ENCODE assay signal across 13 mouse cellular contexts in genomic region chr7:43712917-43713316, GRCm38 (mm10). TPM values are rescaled to one million over a fixed set of nuclear protein-coding genes. Genes with fewer than 3 reads are reported as not detected.
DNase-seq lines count a peak whose midpoint lies in the region; ATAC-seq and TF ChIP-seq lines count a peak whose summit lies in the region.
"Had no signal": no experiment of that assay in that cellular context is flagged by ENCODE, and none has a peak within 500 bp of the region (broad histone marks: within the 10 kb centered on the region; RNA-seq: fewer than 3 reads in every experiment).

No protein-coding gene starts in this region.

- peaks cover 16% of the 10 kb centered on the region for H3K27me3 ChIP-seq in heart, embryonic 12.5 days (replicated peaks)
- H3K27me3 ChIP-seq in midbrain, embryonic 11.5 days (ENCODE audit: control insufficient read depth, insufficient read depth, low read length): no peaks in the 10 kb centered on the region
- no peaks in the 10 kb centered on the region for H3K27me3 ChIP-seq in midbrain, embryonic 15.5 days (replicated peaks)
- H3K27me3 ChIP-seq in lung, embryonic 15.5 days: no peaks in the 10 kb centered on the region
- H3K27me3 ChIP-seq in stomach, postnatal 0 days (ENCODE audit: control insufficient read depth, insufficient read depth, low read length): no peaks in the 10 kb centered on the region

- no peak overlapping the region for H3K27ac ChIP-seq in heart, embryonic 12.5 days (ENCODE audit: poor library complexity, severe bottlenecking)
- H3K27ac ChIP-seq in midbrain, embryonic 11.5 days (ENCODE audit: low read depth, low read length): no peak overlapping the region
- no peak overlapping the region for H3K27ac ChIP-seq in midbrain, embryonic 15.5 days
- H3K27ac ChIP-seq in lung, embryonic 15.5 days: 0 out of 2 replicates have a peak overlapping the region, but pooled peaks have one; percentile 69
- H3K27ac ChIP-seq in stomach, postnatal 0 days (replicated peaks): peak overlapping the region; percentile 45
- no peak overlapping the region for H3K27ac ChIP-seq in layer of hippocampus, adult 2 months

- peak overlapping the region; percentile 51 for H3K4me2 ChIP-seq in heart, embryonic 12.5 days
- H3K4me2 ChIP-seq in midbrain, embryonic 11.5 days: peak overlapping the region; percentile 14; the same call in 1 of the 2 replicates
- H3K4me2 ChIP-seq in midbrain, embryonic 15.5 days: no peak overlapping the region
- H3K4me2 ChIP-seq in lung, embryonic 15.5 days: peak overlapping the region; percentile 44
- peak overlapping the region; percentile 25; the same call in 1 of the 2 replicates for H3K4me2 ChIP-seq in stomach, postnatal 0 days (replicated peaks; ENCODE audit: low read depth)

- no peaks in the 10 kb centered on the region for H3K36me3 ChIP-seq in heart, embryonic 12.5 days
- no peaks in the 10 kb centered on the region for H3K36me3 ChIP-seq in midbrain, embryonic 11.5 days (ENCODE audit: control insufficient read depth, insufficient read depth, low read length)
- no peaks in the 10 kb centered on the region for H3K36me3 ChIP-seq in midbrain, embryonic 15.5 days (replicated peaks)
- H3K36me3 ChIP-seq in lung, embryonic 15.5 days: no peaks in the 10 kb centered on the region
- H3K36me3 ChIP-seq in stomach, postnatal 0 days (ENCODE audit: control insufficient read depth, insufficient read depth, low read length): no peaks in the 10 kb centered on the region

- DNase-seq in heart, adult 18-20 months: no peak
- DNase-seq in midbrain, embryonic 11.5 days (ENCODE audit: low spot score, missing footprints): peak; percentile 83
- no peak for DNase-seq in stomach, postnatal 0 days (ENCODE audit: low spot score)
- no peak for DNase-seq in layer of hippocampus, adult 2 months (ENCODE audit: low spot score in 2 of 2)
- DNase-seq in layer of hippocampus, postnatal 10 days (ENCODE audit: low spot score in 2 of 2): no peak
- DNase-seq: cerebellum, adult 8-10 months; thymus, adult 2 months had no signal

- no peak overlapping the region for H3K9ac ChIP-seq in heart, embryonic 12.5 days
- no peak overlapping the region for H3K9ac ChIP-seq in midbrain, embryonic 11.5 days (ENCODE audit: low read length)
- no peak overlapping the region for H3K9ac ChIP-seq in midbrain, embryonic 15.5 days
- H3K9ac ChIP-seq in lung, embryonic 15.5 days: no peak overlapping the region
- no peak overlapping the region for H3K9ac ChIP-seq in stomach, postnatal 0 days (ENCODE audit: low read length)

- H3K9me3 ChIP-seq in heart, embryonic 12.5 days (replicated peaks): no peaks in the 10 kb centered on the region
- no peaks in the 10 kb centered on the region for H3K9me3 ChIP-seq in midbrain, embryonic 11.5 days (ENCODE audit: control insufficient read depth, low read length)
- no peaks in the 10 kb centered on the region for H3K9me3 ChIP-seq in midbrain, embryonic 15.5 days
- no peaks in the 10 kb centered on the region for H3K9me3 ChIP-seq in lung, embryonic 15.5 days
- no peaks in the 10 kb centered on the region for H3K9me3 ChIP-seq in stomach, postnatal 0 days (ENCODE audit: control insufficient read depth, low read length)

- H3K4me3 ChIP-seq in heart, embryonic 12.5 days: no peak overlapping the region; the same call in 1 of the 2 replicates
- H3K4me3 ChIP-seq in midbrain, embryonic 11.5 days (ENCODE audit: low read depth, low read length): no peak overlapping the region
- no peak overlapping the region for H3K4me3 ChIP-seq in midbrain, embryonic 15.5 days
- H3K4me3 ChIP-seq in lung, embryonic 15.5 days: no peak overlapping the region
- H3K4me3 ChIP-seq in stomach, postnatal 0 days (ENCODE audit: low read depth, low read length): peak overlapping the region; percentile 10; the same call in 1 of the 2 replicates
- no peak overlapping the region for H3K4me3 ChIP-seq in layer of hippocampus, adult 2 months

- H3K4me1 ChIP-seq in heart, embryonic 12.5 days (replicated peaks): peaks cover 12% of the 10 kb centered on the region
- H3K4me1 ChIP-seq in midbrain, embryonic 11.5 days (ENCODE audit: control insufficient read depth, insufficient read depth, low read length): peaks cover 3% of the 10 kb centered on the region; the same call in 1 of the 2 replicates
- no peaks in the 10 kb centered on the region for H3K4me1 ChIP-seq in midbrain, embryonic 15.5 days
- H3K4me1 ChIP-seq in lung, embryonic 15.5 days: peaks cover 15% of the 10 kb centered on the region
- no peaks in the 10 kb centered on the region for H3K4me1 ChIP-seq in stomach, postnatal 0 days (replicated peaks; ENCODE audit: control insufficient read depth, insufficient read depth)

- no peak for TF ChIP-seq CTCF in stomach, postnatal 0 days (IDR thresholded peaks at IDR 0.05; ENCODE audit: low read depth)
- no peak for TF ChIP-seq CTCF in layer of hippocampus, adult 2 months (conservative IDR thresholded peaks at IDR 0.05)

- 5% methylated on average over 9 of the region's 9 CpGs for WGBS in heart, embryonic 12.5 days
- 11% methylated on average over 9 of the region's 9 CpGs for WGBS in midbrain, embryonic 11.5 days
- 10% methylated on average over 9 of the region's 9 CpGs for WGBS in midbrain, embryonic 15.5 days
- 7% methylated on average over 9 of the region's 9 CpGs for WGBS in lung, embryonic 15.5 days
- WGBS in stomach, postnatal 0 days: 11% methylated on average over 9 of the region's 9 CpGs

- TF ChIP-seq EP300 in stomach, postnatal 0 days (optimal IDR thresholded peaks at IDR 0.05): no peak

- ATAC-seq in heart, embryonic 12.5 days (ENCODE audit: insufficient number of reproducible peaks, low FRiP score): 0 out of 2 replicates have a peak, but pooled peaks have one; percentile 11
- ATAC-seq in midbrain, embryonic 11.5 days (ENCODE audit: low FRiP score): peak; percentile 38; the same call in 1 of the 2 replicates
- no peak for ATAC-seq in midbrain, embryonic 15.5 days (replicated peaks)
- 0 out of 2 replicates have a peak, but pooled peaks have one; percentile 6 for ATAC-seq in lung, embryonic 15.5 days (ENCODE audit: borderline replicate concordance, extremely low read depth, low FRiP score, low TSS enrichment)
- no peak for ATAC-seq in stomach, postnatal 0 days (ENCODE audit: low FRiP score, low TSS enrichment)
- ATAC-seq: intestine, embryonic 16.5 days had no signal

RNA-seq across cellular contexts. Expression of gene Klk13, which starts 0.6 kb away (rescaled TPM):
- polyA plus RNA-seq in heart, embryonic 12.5 days (2016; fragmentation: Nextera tagmentation; extraction: Ambion mirVana): 0.13 and 0.24 TPM in 2 replicates
- not detected for total RNA-seq in heart, adult 18-20 months (2021)
- 0.29 TPM in 1 of 2 replicates, not detected in the other for polyA plus RNA-seq in midbrain, embryonic 11.5 days (2014; fragmentation: Nextera tagmentation; extraction: Ambion mirVana)
- 0.13 and 0.21 TPM in 2 replicates for polyA plus RNA-seq in midbrain, embryonic 15.5 days (2015; fragmentation: Nextera tagmentation; extraction: Ambion mirVana)
- polyA plus RNA-seq in lung, embryonic 15.5 days (2015; fragmentation: Nextera tagmentation; extraction: Ambion mirVana): 2.6 and 3.0 TPM in 2 replicates
- 84.7 and 93.8 TPM in 2 replicates for polyA plus RNA-seq in stomach, postnatal 0 days (2015; fragmentation: Nextera tagmentation; extraction: Ambion mirVana)
- total RNA-seq in layer of hippocampus, adult 2 months (2021): not detected
- not detected for total RNA-seq in layer of hippocampus, postnatal 10 days (2021)
- total RNA-seq: left cerebral cortex, postnatal 36 days had no signal

RNA-seq across cellular contexts. Expression of gene Klk14, which starts 22.7 kb away (rescaled TPM):
- not detected in 2 replicates for polyA plus RNA-seq in heart, embryonic 12.5 days (2016; fragmentation: Nextera tagmentation; extraction: Ambion mirVana)
- under 1 TPM; 0.23 to 0.47 TPM for total RNA-seq in heart, adult 18-20 months (2021)
- not detected in 2 replicates for polyA plus RNA-seq in midbrain, embryonic 11.5 days (2014; fragmentation: Nextera tagmentation; extraction: Ambion mirVana)
- not detected in 2 replicates for polyA plus RNA-seq in midbrain, embryonic 15.5 days (2015; fragmentation: Nextera tagmentation; extraction: Ambion mirVana)
- not detected in 2 replicates for polyA plus RNA-seq in lung, embryonic 15.5 days (2015; fragmentation: Nextera tagmentation; extraction: Ambion mirVana)
- 4.5 and 5.8 TPM in 2 replicates for polyA plus RNA-seq in stomach, postnatal 0 days (2015; fragmentation: Nextera tagmentation; extraction: Ambion mirVana)
- total RNA-seq in layer of hippocampus, adult 2 months (2021): not detected
- under 1 TPM in 1 of 2 experiments, not detected in 1; 0.27 TPM for total RNA-seq in layer of hippocampus, postnatal 10 days (2021)
- total RNA-seq: left cerebral cortex, postnatal 36 days had no signal

RNA-seq across cellular contexts. Expression of gene Ctu1, which starts 41.1 kb away (rescaled TPM):
- polyA plus RNA-seq in heart, embryonic 12.5 days (2016; fragmentation: Nextera tagmentation; extraction: Ambion mirVana): 7.0 TPM in 2 replicates
- 1 to 10 TPM; 2.7 to 3.1 TPM for total RNA-seq in heart, adult 18-20 months (2021)
- 9.3 and 9.9 TPM in 2 replicates for polyA plus RNA-seq in midbrain, embryonic 11.5 days (2014; fragmentation: Nextera tagmentation; extraction: Ambion mirVana)
- 27.6 and 33.8 TPM in 2 replicates for polyA plus RNA-seq in midbrain, embryonic 15.5 days (2015; fragmentation: Nextera tagmentation; extraction: Ambion mirVana)
- polyA plus RNA-seq in lung, embryonic 15.5 days (2015; fragmentation: Nextera tagmentation; extraction: Ambion mirVana): 13.9 and 14.2 TPM in 2 replicates
- 8.5 and 9.0 TPM in 2 replicates for polyA plus RNA-seq in stomach, postnatal 0 days (2015; fragmentation: Nextera tagmentation; extraction: Ambion mirVana)
- total RNA-seq in layer of hippocampus, adult 2 months (2021): 10 to 100 TPM; 10.9 to 11.1 TPM
- 10 to 100 TPM; 15.0 to 15.2 TPM for total RNA-seq in layer of hippocampus, postnatal 10 days (2021)

RNA-seq across cellular contexts. Expression of gene Siglece, which starts 53.0 kb away (rescaled TPM):
- 0.19 and 0.27 TPM in 2 replicates for polyA plus RNA-seq in heart, embryonic 12.5 days (2016; fragmentation: Nextera tagmentation; extraction: Ambion mirVana)
- total RNA-seq in heart, adult 18-20 months (2021): 1 to 10 TPM; 1.4 to 1.6 TPM
- 0.26 and 0.51 TPM in 2 replicates for polyA plus RNA-seq in midbrain, embryonic 11.5 days (2014; fragmentation: Nextera tagmentation; extraction: Ambion mirVana)
- 0.47 and 0.53 TPM in 2 replicates for polyA plus RNA-seq in midbrain, embryonic 15.5 days (2015; fragmentation: Nextera tagmentation; extraction: Ambion mirVana)
- 0.74 and 1.0 TPM in 2 replicates for polyA plus RNA-seq in lung, embryonic 15.5 days (2015; fragmentation: Nextera tagmentation; extraction: Ambion mirVana)
- polyA plus RNA-seq in stomach, postnatal 0 days (2015; fragmentation: Nextera tagmentation; extraction: Ambion mirVana): 0.87 and 1.3 TPM in 2 replicates
- total RNA-seq in layer of hippocampus, adult 2 months (2021): 1 to 10 TPM in 1 of 2 experiments, under 1 TPM in 1; 0.97 to 1.3 TPM
- total RNA-seq in layer of hippocampus, postnatal 10 days (2021): 1 to 10 TPM in 1 of 2 experiments, under 1 TPM in 1; 0.71 to 1.0 TPM

RNA-seq across cellular contexts. Expression of gene Klk12, which starts 55.8 kb away (rescaled TPM):
- not detected in 2 replicates for polyA plus RNA-seq in heart, embryonic 12.5 days (2016; fragmentation: Nextera tagmentation; extraction: Ambion mirVana)
- not detected for total RNA-seq in heart, adult 18-20 months (2021)
- not detected in 2 replicates for polyA plus RNA-seq in midbrain, embryonic 11.5 days (2014; fragmentation: Nextera tagmentation; extraction: Ambion mirVana)
- polyA plus RNA-seq in midbrain, embryonic 15.5 days (2015; fragmentation: Nextera tagmentation; extraction: Ambion mirVana): not detected in 2 replicates
- not detected in 2 replicates for polyA plus RNA-seq in lung, embryonic 15.5 days (2015; fragmentation: Nextera tagmentation; extraction: Ambion mirVana)
- 34.9 and 36.2 TPM in 2 replicates for polyA plus RNA-seq in stomach, postnatal 0 days (2015; fragmentation: Nextera tagmentation; extraction: Ambion mirVana)
- not detected for total RNA-seq in layer of hippocampus, adult 2 months (2021)
- not detected for total RNA-seq in layer of hippocampus, postnatal 10 days (2021)
- total RNA-seq: left cerebral cortex, postnatal 36 days had no signal
- polyA plus RNA-seq: frontal cortex, adult 2 months; intestine, embryonic 16.5 days had no signal

Comparison
In these comparisons a context has a peak if more than half of its experiments do, and no peak if none do; other contexts are left out.
1. ATAC-seq: peak in heart, embryonic 12.5 days (single experiment), midbrain, embryonic 11.5 days (single experiment) and lung, embryonic 15.5 days (single experiment); none in midbrain, embryonic 15.5 days (single experiment) and stomach, postnatal 0 days (single experiment).
2. H3K27ac ChIP-seq: peak in lung, embryonic 15.5 days (single experiment) and stomach, postnatal 0 days (single experiment); none in heart, embryonic 12.5 days (single experiment), midbrain, embryonic 11.5 days (single experiment), midbrain, embryonic 15.5 days (single experiment) and layer of hippocampus, adult 2 months (single experiment).
3. RNA of gene Klk13, which starts 0.6 kb away (polyA plus RNA-seq): 84.7 to 93.8 TPM in stomach, postnatal 0 days; 2.6 to 3.0 TPM in lung, embryonic 15.5 days, 0.29 TPM in midbrain, embryonic 11.5 days, 0.13 to 0.24 TPM in heart, embryonic 12.5 days and 0.13 to 0.21 TPM in midbrain, embryonic 15.5 days; every median in the first group is over 10 times any median in the second.